Mouse (Mus musculus) lung, postnatal 0 days (tissue): Measurements from ENCODE around the gene Slc4a3. TPM values are rescaled to one million over a fixed set of nuclear protein-coding genes. Genes with fewer than 3 reads are reported as not detected.

Experiments
- ATAC-seq: fragments of 200-750 bp; cut with Nextera tagmentation; 2 replicates; pipeline ENCODE4 v1.8.0; 2017; ENCODE audit warnings: moderate library complexity
- DNase-seq: peaks from one replicate; pipeline ENCODE4 v3.0.0-alpha.2; 2016; ENCODE audit warnings: low spot score
- H3K27ac ChIP-seq: fragments of 300-500 bp; sonication (generic); 2 replicates; pipeline ENCODE4 v1.5.1; 2014; ENCODE audit warnings: antibody characterized with exemption, mild to moderate bottlenecking, low read length, mixed read lengths
- H3K27me3 ChIP-seq: fragments of 300-500 bp; sonication (generic); replicated peaks from 2 replicates; pipeline ENCODE4 v1.6.1; 2014; ENCODE audit warnings: low read length, mixed read lengths; ENCODE audit not compliant: insufficient read depth
- H3K36me3 ChIP-seq: fragments of 300-500 bp; sonication (generic); 2 replicates; pipeline ENCODE4 v1.6.1; 2014; ENCODE audit warnings: low read length, mixed read lengths; ENCODE audit not compliant: insufficient read depth
- H3K4me1 ChIP-seq: fragments of 300-500 bp; sonication (generic); 2 replicates; pipeline ENCODE4 v1.6.1; 2014; ENCODE audit warnings: antibody characterized with exemption, low read depth, low read length, mixed read lengths; ENCODE audit not compliant: insufficient read depth
- H3K4me2 ChIP-seq: fragments of 300-500 bp; sonication (generic); replicated peaks from 2 replicates; pipeline ENCODE4 v1.6.1; 2014; ENCODE audit warnings: low read depth, mild to moderate bottlenecking, low read length, moderate library complexity, mixed read lengths
- H3K4me3 ChIP-seq: fragments of 300-500 bp; sonication (generic); 2 replicates; pipeline ENCODE4 v1.5.1; 2014; ENCODE audit warnings: low read depth, low read length
- H3K9ac ChIP-seq: fragments of 300-500 bp; sonication (generic); replicated peaks from 2 replicates; pipeline ENCODE4 v1.6.1; 2014; ENCODE audit warnings: low read depth, mild to moderate bottlenecking
- H3K9me3 ChIP-seq: fragments of 300-500 bp; sonication (generic); 2 replicates; pipeline ENCODE4 v1.6.1; 2016; ENCODE audit warnings: low read length, mixed read lengths
- CTCF ChIP-seq: IDR thresholded peaks from 2 replicates; pipeline ENCODE4 v1.5.1; 2016; ENCODE audit warnings: antibody characterized with exemption, mild to moderate bottlenecking
- EP300 ChIP-seq: IDR thresholded peaks from 2 replicates; pipeline ENCODE4 v1.6.1; 2016; ENCODE audit warnings: antibody characterized with exemption, mild to moderate bottlenecking, control low read depth
- WGBS: fragments of 180-500 bp; shearing (Covaris S2); extraction: QIAGEN DNeasy Blood & Tissue Kit; methylation state at CpG from one replicate; pipeline ENCODE4 v1.1.7; 2014; 5-methylcytosine and 5-hydroxymethylcytosine counted together
- polyA plus RNA-seq: library from polyadenylated mRNA; unstranded; fragments of >200 nt; fragmentation: Nextera tagmentation; extraction: Ambion mirVana; gene quantifications from 2 replicates; pipeline ENCODE4 v1.2.1, GENCODE M21; 2015

Slc4a3 gene
- polyA plus RNA-seq, 1 experiment from 2014 or later = 8.0 TPM

DNA sequence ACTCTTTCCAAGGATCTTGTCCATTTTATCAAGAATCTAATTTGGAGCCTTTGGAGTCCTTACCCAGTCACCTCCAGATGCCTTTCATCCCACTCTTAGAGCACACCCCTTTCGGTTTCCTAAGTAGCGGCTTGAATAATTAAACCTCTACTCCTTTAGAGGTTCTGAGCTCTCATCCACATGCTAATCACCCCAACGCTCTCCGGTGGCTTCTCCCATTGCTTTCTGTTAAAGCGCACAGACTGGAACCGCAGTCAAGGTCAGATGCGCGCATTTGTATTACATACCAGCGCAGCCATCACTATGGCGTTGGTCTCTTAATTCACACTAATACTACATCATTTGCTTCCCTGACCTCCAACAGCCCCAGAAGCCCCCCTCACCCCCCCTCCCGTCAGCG lies 55.7 kb downstream of the Slc4a3 start:
- no peak overlapping the region for H3K4me2 ChIP-seq
- no peaks in the 10 kb centered on the region for H3K4me1 ChIP-seq
- H3K27me3 ChIP-seq = no peaks in the 10 kb centered on the region
- TF ChIP-seq CTCF (no peak), EP300 (no peak)
- no peaks in the 10 kb centered on the region for H3K9me3 ChIP-seq
- WGBS = 27% methylated on average over 11 of the region's 12 CpGs
- no peak overlapping the region for H3K27ac ChIP-seq
- H3K36me3 ChIP-seq = no peaks in the 10 kb centered on the region
- DNase-seq (no peak), ATAC-seq (no peak)
- no peak overlapping the region for H3K9ac ChIP-seq
- H3K4me3 ChIP-seq = no peak overlapping the region

DNA sequence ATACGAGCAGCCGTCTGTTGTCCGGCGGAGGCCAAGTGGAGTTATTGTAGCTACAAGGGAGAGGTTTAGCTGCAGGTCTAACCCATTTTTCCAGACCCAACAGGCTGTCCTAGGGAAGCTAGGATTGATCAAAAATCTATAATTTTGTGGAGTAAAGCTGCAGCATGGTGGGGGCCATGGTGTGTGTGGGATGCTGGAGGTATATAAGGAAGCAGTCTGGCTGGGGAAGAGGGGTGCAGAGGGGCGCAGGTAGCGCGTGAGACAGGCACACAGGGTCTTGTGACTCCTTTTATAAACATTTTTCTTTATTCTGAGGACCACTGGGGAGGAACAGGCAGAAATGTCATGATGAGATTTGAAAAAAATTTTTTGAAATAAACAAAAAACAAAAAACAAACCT lies 57.5 kb downstream of the Slc4a3 start:
- WGBS = 74% methylated on average over 7 of the region's 7 CpGs

GRCm38 (mm10) chr1:75608225-75608624 lies 62.2 kb downstream of the Slc4a3 start:
- Histone ChIP-seq H3K27me3 (no peaks in the 10 kb centered on the region), H3K27ac (no peak overlapping the region), H3K9ac (no peak overlapping the region), H3K4me3 (no peak overlapping the region), H3K4me1 (no peaks in the 10 kb centered on the region), H3K4me2 (no peak overlapping the region), H3K9me3 (no peaks in the 10 kb centered on the region), H3K36me3 (no peaks in the 10 kb centered on the region)
- TF ChIP-seq EP300 = no peak
- TF ChIP-seq CTCF = no peak
- ATAC-seq (no peak), DNase-seq (no peak)
- 86% methylated on average over 7 of the region's 7 CpGs for WGBS

More for the DNA sequence above, 57.5 kb downstream of the Slc4a3 start:
- no peak overlapping the region for H3K4me3 ChIP-seq
- no peaks in the 10 kb centered on the region for H3K4me1 ChIP-seq
- TF ChIP-seq CTCF (no peak), EP300 (no peak)
- no peaks in the 10 kb centered on the region for H3K9me3 ChIP-seq
- DNase-seq = no peak
- H3K36me3 ChIP-seq = no peaks in the 10 kb centered on the region
- no peaks in the 10 kb centered on the region for H3K27me3 ChIP-seq
- no peak overlapping the region for H3K4me2 ChIP-seq
- no peak overlapping the region for H3K27ac ChIP-seq
- H3K9ac ChIP-seq = no peak overlapping the region
- no peak for ATAC-seq

DNA sequence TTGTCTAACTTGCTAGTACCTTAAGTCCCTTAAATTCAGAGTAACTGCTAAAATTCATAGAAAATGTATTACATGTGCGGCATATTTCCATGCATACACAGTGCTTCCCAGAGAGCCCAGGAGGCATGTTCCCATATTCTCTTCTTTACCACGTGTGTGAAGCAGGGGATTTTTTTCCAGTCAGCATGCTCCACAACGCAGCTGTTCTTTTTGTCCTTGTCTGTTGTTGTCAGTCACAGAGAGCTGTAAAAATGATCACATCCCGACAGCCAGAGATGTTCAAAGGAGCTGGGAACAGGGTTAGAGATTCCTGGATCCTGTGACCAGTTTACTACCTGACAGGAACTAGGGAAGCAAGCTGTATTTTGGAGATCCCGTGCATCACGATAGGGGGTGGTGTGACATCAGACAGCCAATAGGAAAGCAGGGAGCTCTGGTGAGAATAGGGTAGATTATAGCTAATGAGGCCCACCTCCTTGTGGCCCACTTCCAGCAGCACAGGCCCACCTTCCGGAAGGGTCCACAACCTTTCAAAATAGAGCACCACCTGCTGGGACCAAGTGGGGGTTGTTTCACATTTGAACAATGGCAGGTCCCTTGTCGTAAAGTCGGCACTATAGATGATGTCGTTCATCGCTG lies 62.7 kb downstream of the Slc4a3 start:
- H3K9ac ChIP-seq = no peak overlapping the region
- TF ChIP-seq EP300 = no peak
- no peak overlapping the region for H3K4me2 ChIP-seq
- no peaks in the 10 kb centered on the region for H3K27me3 ChIP-seq
- no peaks in the 10 kb centered on the region for H3K4me1 ChIP-seq
- H3K4me3 ChIP-seq = no peak overlapping the region
- no peak overlapping the region for H3K27ac ChIP-seq
- WGBS = 74% methylated on average over 11 of the region's 11 CpGs
- H3K36me3 ChIP-seq = no peaks in the 10 kb centered on the region
- ATAC-seq (no peak), DNase-seq (no peak)
- no peaks in the 10 kb centered on the region for H3K9me3 ChIP-seq

DNA sequence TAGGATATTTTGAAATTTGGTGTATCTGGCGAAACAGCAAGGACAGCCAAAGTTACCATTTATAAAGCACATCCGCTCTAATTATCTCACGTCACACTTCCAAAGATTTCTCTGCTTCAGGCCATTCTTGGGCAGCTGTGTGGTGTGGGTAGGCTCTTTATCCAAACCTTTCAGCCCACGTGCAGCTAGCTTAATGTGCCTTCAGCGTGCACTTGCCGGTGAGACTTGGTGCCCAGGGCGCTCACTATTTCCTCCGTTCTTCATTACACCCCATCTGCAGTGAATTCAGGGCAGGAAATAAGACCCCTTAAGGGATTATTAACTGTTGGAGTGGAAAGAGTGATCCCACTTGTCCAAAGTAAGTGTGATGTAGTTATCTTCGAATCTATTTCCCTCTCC lies 63.2 kb downstream of the Slc4a3 start:
- 75% methylated on average over 9 of the region's 9 CpGs for WGBS
- no peaks in the 10 kb centered on the region for H3K36me3 ChIP-seq
- TF ChIP-seq CTCF (no peak), EP300 (no peak)

DNA sequence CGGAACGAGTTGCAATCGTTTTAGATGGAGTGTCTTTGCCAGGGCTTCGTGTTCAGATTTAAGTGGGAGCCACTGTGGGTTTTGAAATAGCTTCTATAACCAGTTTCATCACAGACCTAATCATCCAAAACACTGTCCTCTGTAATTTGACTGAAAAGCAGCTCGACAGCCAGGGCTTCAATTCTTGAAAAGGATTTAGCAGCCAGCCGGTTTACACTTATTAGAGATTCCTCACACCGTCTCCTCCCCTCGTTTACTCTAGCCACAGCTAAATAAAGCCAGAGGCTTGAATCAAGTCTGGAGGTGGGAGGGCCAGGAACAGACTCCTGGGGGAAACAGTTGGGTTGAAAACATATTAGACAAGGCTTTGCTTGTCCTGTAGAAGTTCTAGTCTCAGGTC lies 64.5 kb downstream of the Slc4a3 start:
- H3K27me3 ChIP-seq = no peaks in the 10 kb centered on the region
- H3K9me3 ChIP-seq = no peaks in the 10 kb centered on the region
- H3K4me1 ChIP-seq = no peaks in the 10 kb centered on the region
- 51% methylated on average over 8 of the region's 8 CpGs for WGBS
- H3K4me3 ChIP-seq = no peak overlapping the region
- no peak overlapping the region for H3K9ac ChIP-seq
- no peaks in the 10 kb centered on the region for H3K36me3 ChIP-seq
- no peak for TF ChIP-seq EP300
- TF ChIP-seq CTCF = no peak
- no peak overlapping the region for H3K27ac ChIP-seq
- DNase-seq = no peak
- no peak overlapping the region for H3K4me2 ChIP-seq
- ATAC-seq = no peak

More for the DNA sequence above, 63.2 kb downstream of the Slc4a3 start:
- H3K9me3 ChIP-seq = no peaks in the 10 kb centered on the region
- H3K27me3 ChIP-seq = no peaks in the 10 kb centered on the region
- H3K4me3 ChIP-seq = no peak overlapping the region
- no peak overlapping the region for H3K9ac ChIP-seq
- ATAC-seq (no peak), DNase-seq (no peak)
- no peak overlapping the region for H3K27ac ChIP-seq
- H3K4me1 ChIP-seq = no peaks in the 10 kb centered on the region
- H3K4me2 ChIP-seq = no peak overlapping the region

Other genes with a start within 250 kb of the Slc4a3 start
- gene Dnpep, start 228.3 kb upstream of the Slc4a3 start, polyA plus RNA-seq = 109 TPM in 2 replicates
- 59.4 and 67.3 TPM in 2 replicates for gene Des, start 185.9 kb upstream of the Slc4a3 start, polyA plus RNA-seq
- 15.4 and 16.4 TPM in 2 replicates for gene Speg, start 171.0 kb upstream of the Slc4a3 start, polyA plus RNA-seq
- gene Gmppa, start 110.3 kb upstream of the Slc4a3 start, polyA plus RNA-seq = 58.4 and 58.9 TPM in 2 replicates
- not detected in 2 replicates for gene Asic4, start 95.8 kb upstream of the Slc4a3 start, polyA plus RNA-seq
- gene Chpf, start 67.0 kb upstream of the Slc4a3 start, polyA plus RNA-seq = 31.2 and 31.6 TPM in 2 replicates
- 1.1 and 1.3 TPM in 2 replicates for gene Tmem198, start 66.7 kb upstream of the Slc4a3 start, polyA plus RNA-seq
- gene Obsl1, start 39.8 kb upstream of the Slc4a3 start, polyA plus RNA-seq = 25.8 and 33.9 TPM in 2 replicates
- 3.7 and 3.8 TPM in 2 replicates for gene Inha, start 39.2 kb upstream of the Slc4a3 start, polyA plus RNA-seq
- gene Stk11ip, start 24.7 kb upstream of the Slc4a3 start, polyA plus RNA-seq = 12.7 and 13.2 TPM in 2 replicates